Mouse (Mus musculus) left cerebral cortex, adult 8-10 months (tissue): Measurements from ENCODE around the gene Dtx4. TPM values are rescaled to one million over a fixed set of nuclear protein-coding genes. Genes with fewer than 3 reads are reported as not detected.

Source experiments
- DNase-seq, 2 experiments: peaks; one replicate each; pipeline ENCODE4 v3.0.0; 2022; ENCODE audit warnings: low spot score in 2 of 2
- total RNA-seq, 4 experiments: library from RNA; stranded (reverse); gene quantifications; 2 replicates each; pipeline ENCODE4 v1.2.4; 2022

Gene Dtx4
- total RNA-seq, 4 experiments from 2014 or later: 33.0 to 35.3 (median 34.1) TPM

GRCm38 (mm10) chr19:12420555-12420954 is 80.7 kb downstream of the Dtx4 start:
- DNase-seq: no peak

DNA sequence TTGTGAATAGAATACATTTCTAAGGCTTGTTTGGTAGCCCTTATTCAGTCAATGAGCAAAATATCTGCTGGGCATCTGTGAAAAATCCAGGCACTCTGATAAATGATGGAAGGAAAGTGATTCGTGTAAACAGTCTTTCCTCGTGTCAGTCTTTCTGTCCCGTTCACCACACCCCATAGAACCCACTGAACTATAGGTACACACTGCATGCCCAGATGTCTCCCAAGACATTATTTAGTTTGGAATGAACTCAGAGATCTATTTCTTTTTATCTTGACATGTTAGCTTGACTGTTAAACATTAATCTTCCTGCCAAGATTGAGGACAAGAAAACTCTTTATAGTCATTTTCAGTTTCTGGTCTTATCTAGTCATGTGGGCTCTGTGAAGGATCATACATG is 82.9 kb downstream of the Dtx4 start:
- DNase-seq: no peak

GRCm38 (mm10) chr19:12417361-12417760 is 83.9 kb downstream of the Dtx4 start, which contains the start of gene Olfr1441:
Gene Olfr1441 (plus strand): TSS chr19:12417433.
- DNase-seq: no peak

Other genes with a start within 250 kb of the Dtx4 start
- gene Olfr235, start 240.4 kb downstream of the Dtx4 start, total RNA-seq: not detected
- gene Olfr1434, start 221.6 kb downstream of the Dtx4 start, total RNA-seq: not detected
- gene Olfr1436, start 202.3 kb downstream of the Dtx4 start, total RNA-seq: not detected
- not detected for gene Olfr1437, start 176.4 kb downstream of the Dtx4 start, total RNA-seq
- gene Olfr1438-ps1, start 165.5 kb downstream of the Dtx4 start, total RNA-seq: not detected
- gene Olfr1440, start 114.2 kb downstream of the Dtx4 start, total RNA-seq: not detected
- gene Olfr1441, start 84.0 kb downstream of the Dtx4 start, total RNA-seq: not detected
- gene Pfpl, start 73.5 kb downstream of the Dtx4 start, total RNA-seq: under 1 TPM in 1 of 4 experiments, not detected in 3; 0.09 TPM
- 10 to 100 TPM in 2 of 4 experiments, 1 to 10 TPM in 2; 9.2 to 86.4 (median 32.6) TPM for gene Mpeg1, start 40.7 kb downstream of the Dtx4 start, total RNA-seq
- gene Fam111a, start 44.3 kb upstream of the Dtx4 start, total RNA-seq: 1 to 10 TPM; 1.3 to 3.1 (median 1.8) TPM
- under 1 TPM in 1 of 4 experiments, not detected in 3; 0.14 TPM for gene Gm4952, start 98.5 kb upstream of the Dtx4 start, total RNA-seq
- not detected for gene Glyat, start 131.9 kb upstream of the Dtx4 start, total RNA-seq
- not detected for gene Olfr1442, start 169.0 kb upstream of the Dtx4 start, total RNA-seq
- gene Olfr1443, start 176.7 kb upstream of the Dtx4 start, total RNA-seq: not detected
- not detected for gene Keg1, start 194.3 kb upstream of the Dtx4 start, total RNA-seq